Mouse (Mus musculus) embryonic fibroblast, embryonic 13.5 days (primary cell): ENCODE data around the gene Polr1a.

ENCODE experiments used
- CTCF ChIP-seq: IDR thresholded peaks from 2 replicates; pipeline ENCODE4 v1.5.1; 2011; ENCODE audit warnings: mild to moderate bottlenecking, control low read depth, low read length, moderate library complexity, borderline replicate concordance; ENCODE audit not compliant: insufficient read depth
- POLR2A ChIP-seq: IDR thresholded peaks from 2 replicates; pipeline ENCODE4 v1.6.1; 2011; ENCODE audit warnings: low read depth, mild to moderate bottlenecking, control low read depth, low read length, moderate library complexity

- TF ChIP-seq POLR2A (no peak), CTCF (no peak)
Observed at GRCm38 (mm10) chr6:71989647-71990351, 80.9 kb downstream of the Polr1a start.
